Mouse (Mus musculus): ENCODE measurements around the gene Tbl1xr1. TPM values are rescaled to one million over a fixed set of nuclear protein-coding genes. Genes with fewer than 3 reads are reported as not detected.

The Tbl1xr1 gene
- polyA plus RNA-seq, 1 experiment from 2014 or later, result 21.4 TPM

GRCm38 (mm10) chr3:22123145-22123544, 46.7 kb downstream of the Tbl1xr1 start:
- no peak overlapping the region for H3K27ac ChIP-seq (ENCODE audit: low read depth, low read length)
- no peak overlapping the region for H3K4me2 ChIP-seq
- no peak overlapping the region for H3K9ac ChIP-seq (ENCODE audit: low read depth, low read length)
- no peak for ATAC-seq (replicated peaks; ENCODE audit: insufficient number of reproducible peaks, low FRiP score, low TSS enrichment)
- no peak overlapping the region for H3K4me3 ChIP-seq (ENCODE audit: low read depth, low read length)
- peaks cover 31% of the 10 kb centered on the region for H3K4me1 ChIP-seq (ENCODE audit: control insufficient read depth, insufficient read depth, low read length)
- no peaks in the 10 kb centered on the region for H3K9me3 ChIP-seq (replicated peaks; ENCODE audit: control insufficient read depth, low read length)
- WGBS (ENCODE audit: insufficient replicate concordance), result 49% methylated on average over 2 of the region's 2 CpGs
- H3K27me3 ChIP-seq (ENCODE audit: control insufficient read depth, insufficient read depth, low read length), result no peaks in the 10 kb centered on the region
- H3K36me3 ChIP-seq (ENCODE audit: control insufficient read depth, insufficient read depth, low read length), result no peaks in the 10 kb centered on the region

- Histone ChIP-seq H3K36me3 (ENCODE audit: control insufficient read depth, insufficient read depth, low read length) (no peaks in the 10 kb centered on the region), H3K27ac (ENCODE audit: low read depth, low read length) (no peak overlapping the region), H3K27me3 (ENCODE audit: control insufficient read depth, insufficient read depth, low read length) (no peaks in the 10 kb centered on the region), H3K9ac (ENCODE audit: low read depth, low read length) (no peak overlapping the region), H3K4me2 (no peak overlapping the region), H3K4me3 (ENCODE audit: low read depth, low read length) (no peak overlapping the region), H3K4me1 (ENCODE audit: control insufficient read depth, insufficient read depth, low read length) (peaks cover 22% of the 10 kb centered on the region), H3K9me3 (replicated peaks; ENCODE audit: control insufficient read depth, low read length) (no peaks in the 10 kb centered on the region)
- 86% methylated on average over 5 of the region's 5 CpGs for WGBS (ENCODE audit: insufficient replicate concordance)
- ATAC-seq (replicated peaks; ENCODE audit: insufficient number of reproducible peaks, low FRiP score, low TSS enrichment), result no peak
Observed at GRCm38 (mm10) chr3:22126251-22126826, 49.9 kb downstream of the Tbl1xr1 start.

GRCm38 (mm10) chr3:22131277-22131676, 54.8 kb downstream of the Tbl1xr1 start:
- H3K4me3 ChIP-seq (ENCODE audit: low read depth, low read length), result no peak overlapping the region
- no peaks in the 10 kb centered on the region for H3K27me3 ChIP-seq (ENCODE audit: control insufficient read depth, insufficient read depth, low read length)
- WGBS (ENCODE audit: insufficient replicate concordance), result 85% methylated on average over 2 of the region's 2 CpGs
- H3K9me3 ChIP-seq (replicated peaks; ENCODE audit: control insufficient read depth, low read length), result no peaks in the 10 kb centered on the region
- H3K4me2 ChIP-seq, result no peak overlapping the region
- H3K36me3 ChIP-seq (ENCODE audit: control insufficient read depth, insufficient read depth, low read length), result no peaks in the 10 kb centered on the region
- no peak for ATAC-seq (replicated peaks; ENCODE audit: insufficient number of reproducible peaks, low FRiP score, low TSS enrichment)
- H3K27ac ChIP-seq (ENCODE audit: low read depth, low read length), result no peak overlapping the region
- no peak overlapping the region for H3K9ac ChIP-seq (ENCODE audit: low read depth, low read length)
- H3K4me1 ChIP-seq (ENCODE audit: control insufficient read depth, insufficient read depth, low read length), result no peaks in the 10 kb centered on the region

GRCm38 (mm10) chr3:22133626-22134025, 57.2 kb downstream of the Tbl1xr1 start:
- no peak overlapping the region for H3K4me2 ChIP-seq
- H3K36me3 ChIP-seq (ENCODE audit: control insufficient read depth, insufficient read depth, low read length), result no peaks in the 10 kb centered on the region
- H3K27ac ChIP-seq (ENCODE audit: low read depth, low read length), result no peak overlapping the region
- no peaks in the 10 kb centered on the region for H3K9me3 ChIP-seq (replicated peaks; ENCODE audit: control insufficient read depth, low read length)
- no peak for ATAC-seq (replicated peaks; ENCODE audit: insufficient number of reproducible peaks, low FRiP score, low TSS enrichment)
- H3K27me3 ChIP-seq (ENCODE audit: control insufficient read depth, insufficient read depth, low read length), result no peaks in the 10 kb centered on the region
- no peaks in the 10 kb centered on the region for H3K4me1 ChIP-seq (ENCODE audit: control insufficient read depth, insufficient read depth, low read length)
- H3K4me3 ChIP-seq (ENCODE audit: low read depth, low read length), result no peak overlapping the region
- WGBS (ENCODE audit: insufficient replicate concordance), result 90% methylated on average over 7 of the region's 7 CpGs
- H3K9ac ChIP-seq (ENCODE audit: low read depth, low read length), result no peak overlapping the region

- no peaks in the 10 kb centered on the region for H3K36me3 ChIP-seq (ENCODE audit: control insufficient read depth, insufficient read depth, low read length)
- ATAC-seq (replicated peaks; ENCODE audit: insufficient number of reproducible peaks, low FRiP score, low TSS enrichment), result no peak
- H3K27ac ChIP-seq (ENCODE audit: low read depth, low read length), result no peak overlapping the region
- 0 out of 2 replicates have a peak, but pooled peaks cover 3% of the 10 kb centered on the region for H3K4me1 ChIP-seq (ENCODE audit: control insufficient read depth, insufficient read depth, low read length)
- H3K27me3 ChIP-seq (ENCODE audit: control insufficient read depth, insufficient read depth, low read length), result no peaks in the 10 kb centered on the region
- H3K4me3 ChIP-seq (ENCODE audit: low read depth, low read length), result no peak overlapping the region
- H3K9me3 ChIP-seq (replicated peaks; ENCODE audit: control insufficient read depth, low read length), result no peaks in the 10 kb centered on the region
- no peak overlapping the region for H3K4me2 ChIP-seq
- WGBS (ENCODE audit: insufficient replicate concordance), result 76% methylated on average over 9 of the region's 9 CpGs
- no peak overlapping the region for H3K9ac ChIP-seq (ENCODE audit: low read depth, low read length)
Observed at GRCm38 (mm10) chr3:22137793-22138579, 61.5 kb downstream of the Tbl1xr1 start.

- H3K4me1 ChIP-seq (ENCODE audit: control insufficient read depth, insufficient read depth, low read length), result 0 out of 2 replicates have a peak, but pooled peaks cover 3% of the 10 kb centered on the region
- no peak overlapping the region for H3K4me2 ChIP-seq
- no peak overlapping the region for H3K27ac ChIP-seq (ENCODE audit: low read depth, low read length)
- H3K4me3 ChIP-seq (ENCODE audit: low read depth, low read length), result no peak overlapping the region
- no peak overlapping the region for H3K9ac ChIP-seq (ENCODE audit: low read depth, low read length)
- WGBS (ENCODE audit: insufficient replicate concordance), result 70% methylated on average over 2 of the region's 2 CpGs
- no peak for ATAC-seq (replicated peaks; ENCODE audit: insufficient number of reproducible peaks, low FRiP score, low TSS enrichment)
- H3K27me3 ChIP-seq (ENCODE audit: control insufficient read depth, insufficient read depth, low read length), result no peaks in the 10 kb centered on the region
- H3K36me3 ChIP-seq (ENCODE audit: control insufficient read depth, insufficient read depth, low read length), result no peaks in the 10 kb centered on the region
- H3K9me3 ChIP-seq (replicated peaks; ENCODE audit: control insufficient read depth, low read length), result no peaks in the 10 kb centered on the region
Observed at GRCm38 (mm10) chr3:22138580-22139099, 62.2 kb downstream of the Tbl1xr1 start.

GRCm38 (mm10) chr3:22140111-22140658, 63.7 kb downstream of the Tbl1xr1 start:
- ATAC-seq (replicated peaks; ENCODE audit: insufficient number of reproducible peaks, low FRiP score, low TSS enrichment), result no peak
- WGBS (ENCODE audit: insufficient replicate concordance), result 80% methylated on average over 3 of the region's 3 CpGs
- Histone ChIP-seq H3K36me3 (ENCODE audit: control insufficient read depth, insufficient read depth, low read length) (no peaks in the 10 kb centered on the region), H3K4me1 (ENCODE audit: control insufficient read depth, insufficient read depth, low read length) (0 out of 2 replicates have a peak, but pooled peaks cover 3% of the 10 kb centered on the region), H3K9me3 (replicated peaks; ENCODE audit: control insufficient read depth, low read length) (no peaks in the 10 kb centered on the region), H3K9ac (ENCODE audit: low read depth, low read length) (no peak overlapping the region), H3K4me2 (no peak overlapping the region), H3K27me3 (ENCODE audit: control insufficient read depth, insufficient read depth, low read length) (no peaks in the 10 kb centered on the region), H3K4me3 (ENCODE audit: low read depth, low read length) (no peak overlapping the region), H3K27ac (ENCODE audit: low read depth, low read length) (no peak overlapping the region)

GRCm38 (mm10) chr3:22141984-22142719, 65.7 kb downstream of the Tbl1xr1 start:
- Histone ChIP-seq H3K4me2 (no peak overlapping the region), H3K4me1 (ENCODE audit: control insufficient read depth, insufficient read depth, low read length) (0 out of 2 replicates have a peak, but pooled peaks cover 3% of the 10 kb centered on the region), H3K27me3 (ENCODE audit: control insufficient read depth, insufficient read depth, low read length) (no peaks in the 10 kb centered on the region), H3K9me3 (replicated peaks; ENCODE audit: control insufficient read depth, low read length) (no peaks in the 10 kb centered on the region), H3K9ac (ENCODE audit: low read depth, low read length) (no peak overlapping the region), H3K36me3 (ENCODE audit: control insufficient read depth, insufficient read depth, low read length) (no peaks in the 10 kb centered on the region), H3K4me3 (ENCODE audit: low read depth, low read length) (no peak overlapping the region), H3K27ac (ENCODE audit: low read depth, low read length) (no peak overlapping the region)
- ATAC-seq (replicated peaks; ENCODE audit: insufficient number of reproducible peaks, low FRiP score, low TSS enrichment), result no peak
- WGBS (ENCODE audit: insufficient replicate concordance), result 80% methylated on average over 6 of the region's 6 CpGs

All from heart, embryonic 11.5 days (tissue).